Mouse (Mus musculus) heart, embryonic 13.5 days (tissue): ENCODE measurements around the gene Tcta. TPM values are rescaled to one million over a fixed set of nuclear protein-coding genes. Genes with fewer than 3 reads are reported as not detected.
A peak's percentile ranks its signal among the peaks of the same experiment; 100 is the strongest.

Experiments used
- ATAC-seq: fragments of 200-750 bp; cut with Nextera tagmentation; 2 replicates; pipeline ENCODE4 v1.8.0; 2017; ENCODE audit warnings: moderate TSS enrichment; ENCODE audit not compliant: insufficient number of reproducible peaks, low FRiP score, low TSS enrichment; ENCODE audit errors: extremely low read depth
- H3K27ac ChIP-seq: fragments of 300-500 bp; sonication (generic); replicated peaks from 2 replicates; pipeline ENCODE4 v1.5.1; 2015; ENCODE audit warnings: moderate library complexity, mild to moderate bottlenecking, inconsistent platforms
- H3K27me3 ChIP-seq: fragments of 300-500 bp; sonication (generic); replicated peaks from 2 replicates; pipeline ENCODE4 v1.6.1; 2015; ENCODE audit warnings: mild to moderate bottlenecking, inconsistent platforms
- H3K36me3 ChIP-seq: fragments of 300-500 bp; sonication (generic); 2 replicates; pipeline ENCODE4 v1.6.1; 2015; ENCODE audit warnings: mild to moderate bottlenecking, inconsistent platforms
- H3K4me1 ChIP-seq: fragments of 300-500 bp; sonication (generic); 2 replicates; pipeline ENCODE4 v1.6.1; 2015; ENCODE audit warnings: inconsistent platforms
- H3K4me2 ChIP-seq: fragments of 300-500 bp; sonication (generic); 2 replicates; pipeline ENCODE4 v1.6.1; 2015; ENCODE audit warnings: inconsistent platforms, mild to moderate bottlenecking, moderate library complexity
- H3K4me3 ChIP-seq: fragments of 300-500 bp; sonication (generic); 2 replicates; pipeline ENCODE4 v1.5.1; 2015; ENCODE audit warnings: moderate library complexity, mild to moderate bottlenecking, inconsistent platforms
- H3K9ac ChIP-seq: fragments of 300-500 bp; sonication (generic); 2 replicates; pipeline ENCODE4 v1.6.1; 2015; ENCODE audit warnings: inconsistent platforms, mild to moderate bottlenecking, moderate library complexity
- H3K9me3 ChIP-seq: fragments of 300-500 bp; sonication (generic); 2 replicates; pipeline ENCODE4 v1.6.1; 2016; ENCODE audit warnings: inconsistent platforms
- WGBS: fragments of 180-500 bp; shearing (Covaris S2); methylation state at CpG from one replicate; pipeline ENCODE4 v1.1.7; 2015; ENCODE audit warnings: mixed read lengths; 5-methylcytosine and 5-hydroxymethylcytosine counted together
- polyA plus RNA-seq: library from polyadenylated mRNA; unstranded; fragments of >200 nt; fragmentation: Nextera tagmentation; extraction: Ambion mirVana; gene quantifications from 2 replicates; pipeline ENCODE4 v1.2.1, GENCODE M21; 2015

Tcta gene
- polyA plus RNA-seq, 1 experiment from 2014 or later = 31.2 TPM

DNA sequence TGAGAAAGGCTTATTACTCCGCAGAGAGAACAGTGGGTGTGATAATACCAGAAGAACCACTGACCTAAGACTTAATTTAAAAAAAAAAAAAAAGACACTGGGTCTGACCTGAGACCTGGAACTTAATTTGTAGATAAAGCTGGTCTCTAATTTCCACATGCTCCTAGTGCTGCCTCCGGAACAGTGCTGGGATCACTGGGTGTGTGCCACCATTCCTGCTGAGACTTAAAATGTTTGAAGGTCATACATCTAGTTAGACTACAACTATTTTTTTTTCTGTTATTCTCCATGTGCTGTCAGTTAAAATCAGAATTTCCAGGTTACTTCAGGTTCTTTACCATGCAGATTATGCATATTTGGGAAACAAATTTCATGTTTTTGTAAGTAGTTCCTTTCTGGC lies 2.2 kb upstream of the Tcta start:
- Histone ChIP-seq H3K9me3 (no peaks in the 10 kb centered on the region), H3K27ac (peak overlapping the region; percentile 51), H3K4me2 (peak overlapping the region; percentile 92), H3K27me3 (no peaks in the 10 kb centered on the region), H3K4me3 (peak overlapping the region; percentile 77), H3K4me1 (peaks cover 69% of the 10 kb centered on the region), H3K9ac (peak overlapping the region; percentile 95), H3K36me3 (peaks cover 12% of the 10 kb centered on the region)
- WGBS = 26% methylated on average over 2 of the region's 2 CpGs
- no peak for ATAC-seq

- Histone ChIP-seq H3K9me3 (no peaks in the 10 kb centered on the region), H3K4me1 (peaks cover 62% of the 10 kb centered on the region), H3K27me3 (no peaks in the 10 kb centered on the region), H3K4me3 (peak overlapping the region; percentile 77), H3K4me2 (peak overlapping the region; percentile 92), H3K9ac (peak overlapping the region; percentile 95), H3K27ac (peak overlapping the region; percentile 100), H3K36me3 (peaks cover 21% of the 10 kb centered on the region)
- 6% methylated on average over 12 of the region's 12 CpGs for WGBS
- ATAC-seq = no peak
Observed at GRCm38 (mm10) chr9:108307021-108307807, 1.3 kb upstream of the Tcta start.

- ATAC-seq = peak; percentile 82
- Histone ChIP-seq H3K9ac (peak overlapping the region; percentile 95), H3K4me2 (peak overlapping the region; percentile 92), H3K9me3 (no peaks in the 10 kb centered on the region), H3K36me3 (peaks cover 27% of the 10 kb centered on the region), H3K27me3 (no peaks in the 10 kb centered on the region), H3K27ac (peak overlapping the region; percentile 100), H3K4me3 (peak overlapping the region; percentile 77), H3K4me1 (peaks cover 56% of the 10 kb centered on the region)
- under 1% methylated on average over 28 of the region's 51 CpGs for WGBS
Observed at GRCm38 (mm10) chr9:108306571-108306980, 616 bp upstream of the Tcta start.

- WGBS = 0% methylated on average over 1 of the region's 1 CpGs
- Histone ChIP-seq H3K27ac (peak overlapping the region; percentile 100), H3K9me3 (no peaks in the 10 kb centered on the region), H3K9ac (peak overlapping the region; percentile 95), H3K4me2 (peak overlapping the region; percentile 86), H3K36me3 (peaks cover 33% of the 10 kb centered on the region), H3K4me3 (peak overlapping the region; percentile 77), H3K4me1 (peaks cover 42% of the 10 kb centered on the region), H3K27me3 (no peaks in the 10 kb centered on the region)
- no peak for ATAC-seq
Observed at GRCm38 (mm10) chr9:108305170-108305569, 790 bp downstream of the Tcta start.

DNA sequence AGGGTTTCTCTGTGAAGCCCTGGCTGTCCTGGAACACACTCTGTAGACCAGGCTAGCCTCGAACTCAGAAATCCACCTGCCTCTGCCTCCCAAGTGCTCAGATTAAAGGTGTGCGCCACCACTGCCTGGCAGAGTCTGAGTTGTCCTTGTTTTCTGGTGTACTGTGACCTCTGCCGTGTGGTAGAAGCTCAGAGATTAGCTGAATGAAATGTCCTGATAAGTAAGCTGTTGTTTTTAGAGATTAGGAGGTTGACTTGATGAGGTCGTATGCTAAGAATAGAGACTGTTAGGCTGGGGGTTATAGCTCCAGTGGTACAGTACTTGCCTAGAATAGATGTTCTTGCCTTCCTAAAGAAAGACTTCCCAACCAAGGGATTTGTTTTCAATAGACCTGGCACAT lies 1.2 kb downstream of the Tcta start:
- 38% methylated on average over 4 of the region's 4 CpGs for WGBS
- ATAC-seq = no peak

GRCm38 (mm10) chr9:108301853-108302252 lies 4.1 kb downstream of the Tcta start:
- 72% methylated on average over 3 of the region's 3 CpGs for WGBS
- no peak overlapping the region for H3K4me2 ChIP-seq
- H3K27me3 ChIP-seq = no peaks in the 10 kb centered on the region
- no peak overlapping the region for H3K27ac ChIP-seq
- H3K4me3 ChIP-seq = no peak overlapping the region
- H3K9ac ChIP-seq = no peak overlapping the region
- H3K4me1 ChIP-seq = peaks cover 23% of the 10 kb centered on the region
- no peak for ATAC-seq
- no peaks in the 10 kb centered on the region for H3K9me3 ChIP-seq
- peaks cover 33% of the 10 kb centered on the region for H3K36me3 ChIP-seq

More for the DNA sequence above, 1.2 kb downstream of the Tcta start:
- Histone ChIP-seq H3K4me1 (peaks cover 37% of the 10 kb centered on the region), H3K36me3 (peaks cover 33% of the 10 kb centered on the region), H3K27ac (peak overlapping the region; percentile 100), H3K9ac (peak overlapping the region; percentile 95), H3K4me3 (peak overlapping the region; percentile 77), H3K4me2 (peak overlapping the region; percentile 86), H3K27me3 (no peaks in the 10 kb centered on the region), H3K9me3 (no peaks in the 10 kb centered on the region)

DNA sequence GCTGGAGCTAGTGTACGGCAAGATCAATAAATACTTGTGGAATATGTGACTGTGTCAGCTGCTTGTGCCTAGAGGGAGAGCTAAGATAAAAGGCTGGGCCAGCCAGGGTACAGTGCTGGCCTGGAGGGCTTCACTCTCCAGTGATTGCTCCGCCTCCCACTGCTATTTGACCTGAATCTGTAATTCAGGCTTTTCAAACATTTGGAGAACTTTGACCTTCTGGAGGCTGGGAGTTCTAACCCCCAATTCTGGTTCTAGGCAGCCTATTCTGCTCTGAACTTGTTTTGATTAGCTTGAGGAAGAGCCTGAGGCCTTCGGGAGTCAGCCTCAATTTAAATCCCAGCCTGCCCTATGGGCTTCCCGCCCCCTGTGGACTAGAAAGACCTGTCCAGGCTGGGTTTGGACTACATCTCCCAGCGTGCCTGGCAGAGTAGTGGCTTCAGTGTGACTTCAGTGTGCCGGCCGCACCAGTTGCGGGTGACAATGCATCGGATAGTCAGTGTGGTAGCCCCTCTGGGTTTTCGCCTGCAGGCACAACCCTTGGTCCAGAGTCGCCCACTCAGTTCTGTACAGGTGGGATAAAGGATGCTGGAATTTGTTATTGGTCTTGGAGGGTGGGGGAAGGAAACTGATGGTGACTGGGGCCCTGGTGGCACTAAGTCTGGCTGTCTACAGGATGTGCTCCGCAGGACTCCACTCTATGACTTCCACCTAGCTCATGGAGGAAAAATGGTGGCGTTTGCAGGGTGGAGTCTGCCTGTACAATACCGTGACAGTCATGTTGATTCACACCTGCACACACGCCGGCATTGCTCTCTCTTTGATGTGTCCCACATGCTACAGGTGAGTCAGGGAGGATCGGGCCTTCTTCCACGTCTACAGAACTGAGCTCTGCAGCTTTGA lies 9.3 kb downstream of the Tcta start, which contains the start of gene Amt:
Gene Amt, plus strand, starts transcription at position 401 of the 903 bp plus-strand sequence.
- H3K27ac ChIP-seq = peak within 1 kb of the TSS; percentile 45
- H3K9ac ChIP-seq = peak within 1 kb of the TSS; percentile 68
- H3K27me3 ChIP-seq = no peaks in the 10 kb centered on the region
- 31% methylated on average over 18 of the region's 18 CpGs for WGBS
- no peaks in the 10 kb centered on the region for H3K9me3 ChIP-seq
- peak within 1 kb of the TSS; percentile 46 for H3K4me3 ChIP-seq
- peaks cover 23% of the 10 kb centered on the region; the same call in 1 of the 2 replicates for H3K36me3 ChIP-seq
- H3K4me2 ChIP-seq = peak within 1 kb of the TSS; percentile 63
- no peak for ATAC-seq
- H3K4me1 ChIP-seq = peaks cover 18% of the 10 kb centered on the region

GRCm38 (mm10) chr9:108290773-108291172 lies 15.2 kb downstream of the Tcta start:
- peak overlapping the region; percentile 72 for H3K4me2 ChIP-seq
- peak overlapping the region; percentile 46 for H3K27ac ChIP-seq
- no peaks in the 10 kb centered on the region for H3K9me3 ChIP-seq
- H3K9ac ChIP-seq = peak overlapping the region; percentile 77
- no peaks in the 10 kb centered on the region for H3K27me3 ChIP-seq
- H3K4me3 ChIP-seq = peak overlapping the region; percentile 63
- H3K36me3 ChIP-seq = peaks cover 17% of the 10 kb centered on the region; the same call in 1 of the 2 replicates
- 44% methylated on average over 6 of the region's 6 CpGs for WGBS
- peaks cover 8% of the 10 kb centered on the region for H3K4me1 ChIP-seq
- ATAC-seq = no peak

- Histone ChIP-seq H3K27me3 (no peaks in the 10 kb centered on the region), H3K9me3 (no peaks in the 10 kb centered on the region), H3K4me1 (peaks cover 8% of the 10 kb centered on the region), H3K27ac (peak within 1 kb of the TSS; percentile 58), H3K4me3 (peak within 1 kb of the TSS; percentile 63), H3K36me3 (peaks cover 14% of the 10 kb centered on the region; the same call in 1 of the 2 replicates), H3K9ac (peak within 1 kb of the TSS; percentile 81), H3K4me2 (peak within 1 kb of the TSS; percentile 72)
- peak; percentile 92 for ATAC-seq
- 1% methylated on average over 32 of the region's 32 CpGs for WGBS
Observed at GRCm38 (mm10) chr9:108290016-108290750, 15.8 kb downstream of the Tcta start, which contains the start of gene Nicn1. TSS of gene Nicn1 (plus strand) at chr9:108290429.

- no peak for ATAC-seq
- Histone ChIP-seq H3K4me1 (peaks cover 8% of the 10 kb centered on the region), H3K36me3 (0 out of 2 replicates have a peak, but pooled peaks cover 8% of the 10 kb centered on the region), H3K27me3 (no peaks in the 10 kb centered on the region), H3K27ac (no peak overlapping the region), H3K9me3 (no peaks in the 10 kb centered on the region), H3K4me3 (peak overlapping the region; percentile 63; the same call in 1 of the 2 replicates), H3K9ac (peak overlapping the region; percentile 81; the same call in 1 of the 2 replicates), H3K4me2 (peak overlapping the region; percentile 72)
- WGBS = 59% methylated on average over 2 of the region's 2 CpGs
Observed at GRCm38 (mm10) chr9:108289347-108289746, 16.6 kb downstream of the Tcta start.
